Mouse (Mus musculus) bone marrow macrophage, adult 2 months (primary cell): ENCODE measurements around the gene Nebl.

Experiments
- CTCF ChIP-seq: IDR thresholded peaks from 2 replicates; pipeline ENCODE4 v1.5.1; 2012; ENCODE audit warnings: low read depth, mild to moderate bottlenecking, low read length, moderate library complexity
- POLR2A ChIP-seq: IDR thresholded peaks from 2 replicates; pipeline ENCODE4 v1.6.1; 2012; ENCODE audit warnings: mild to moderate bottlenecking, low read depth, low read length, borderline replicate concordance

- TF ChIP-seq POLR2A, result no peak
- no peak for TF ChIP-seq CTCF
These were observed 81.5 kb downstream of the Nebl start for GRCm38 (mm10) chr2:17649728-17650127.
